Mouse (Mus musculus): Measurements from ENCODE around the gene Usp27x. TPM values are rescaled to one million over a fixed set of nuclear protein-coding genes. Genes with fewer than 3 reads are reported as not detected.

Gene Usp27x
- 6.0 and 6.1 TPM in 2 replicates for polyA plus RNA-seq (2012; rRNA removed)

GRCm38 (mm10) chrX:7375716-7376480 is at the start of gene Usp27x:
Gene Usp27x, minus strand, starts transcription at chrX:7375830.

Other genes starting within 250 kb of the Usp27x start
- 9.4 and 13.5 TPM in 2 replicates for gene Clcn5, start 56.5 kb downstream of the Usp27x start, polyA plus RNA-seq (2012; rRNA removed)
- gene Foxp3, start 197.8 kb upstream of the Usp27x start, polyA plus RNA-seq (2012; rRNA removed), result 0.05 and 0.10 TPM in 2 replicates
- gene Ppp1r3f, start 198.5 kb upstream of the Usp27x start, polyA plus RNA-seq (2012; rRNA removed), result 8.5 and 9.5 TPM in 2 replicates
- 31.5 and 35.4 TPM in 2 replicates for gene Ccdc22, start 229.7 kb upstream of the Usp27x start, polyA plus RNA-seq (2012; rRNA removed)
- gene Cacna1f, start 231.3 kb upstream of the Usp27x start, polyA plus RNA-seq (2012; rRNA removed), result 0.18 and 0.19 TPM in 2 replicates